Mouse (Mus musculus): ENCODE measurements around the gene Ift52.

GRCm38 (mm10) chr2:163062119-163062508, 45.0 kb downstream of the Ift52 start:
- no peak for TF ChIP-seq EP300 (IDR thresholded peaks at IDR 0.05; ENCODE audit: insufficient read depth, low read depth, low read length)
- no peak for TF ChIP-seq CTCF (IDR thresholded peaks at IDR 0.05)
- TF ChIP-seq POLR2A (IDR thresholded peaks at IDR 0.05; ENCODE audit: insufficient read depth, low read depth, low read length): no peak

All from heart, adult 2 months (tissue).